Mouse (Mus musculus): ENCODE data around the gene Nynrin. TPM values are rescaled to one million over a fixed set of nuclear protein-coding genes. Genes with fewer than 3 reads are reported as not detected.

The Nynrin gene
- polyA plus RNA-seq, 1 experiment: 36.6 TPM

DNA sequence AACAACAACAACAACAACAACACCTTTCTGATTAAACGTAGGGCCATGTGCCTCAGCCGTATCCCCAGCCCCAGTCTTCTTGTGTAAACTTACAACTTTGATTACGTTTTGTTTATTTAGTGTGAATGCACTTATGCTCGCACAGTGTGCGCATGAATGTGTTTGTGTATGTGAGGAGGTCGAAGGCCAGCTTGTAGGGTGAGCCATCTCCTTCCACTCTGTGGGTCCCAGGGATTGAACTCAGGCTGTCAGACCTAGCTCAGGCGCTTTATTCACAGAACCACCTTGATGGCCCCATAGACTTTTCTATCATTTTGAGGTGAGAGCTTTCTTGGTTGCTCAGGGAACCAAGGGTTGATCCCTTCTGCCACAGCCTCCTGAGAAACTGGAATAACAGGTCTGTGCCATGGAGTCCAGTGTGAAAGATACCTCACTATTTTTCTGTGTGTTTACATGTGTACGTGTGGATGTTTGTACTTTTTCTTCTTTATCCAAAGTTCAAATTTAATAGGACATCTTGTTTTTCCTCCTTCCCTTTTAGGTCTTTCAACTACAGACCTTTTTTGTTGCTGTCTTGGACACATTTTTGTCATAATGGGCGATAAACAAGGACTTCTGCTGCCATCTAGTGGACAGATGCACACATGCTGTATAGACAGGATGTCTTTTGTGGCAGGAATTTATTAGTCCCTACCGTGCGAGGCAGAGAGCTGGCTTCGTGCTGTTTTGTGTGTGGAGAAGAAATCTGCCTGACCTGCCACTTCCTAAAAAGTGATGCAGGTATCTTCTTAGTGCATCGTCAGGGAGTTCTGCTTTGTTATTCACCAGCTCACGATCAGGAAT, 64.7 kb downstream of the Nynrin start:
- no peak overlapping the region for H3K27ac ChIP-seq (ENCODE audit: insufficient read depth, low read length)
- 0 out of 2 replicates have a peak, but pooled peaks have one; percentile 5 for TF ChIP-seq CTCF (IDR thresholded peaks at IDR 0.05; ENCODE audit: borderline replicate concordance, insufficient read depth, low read length)
- no peak for TF ChIP-seq POLR2A (IDR thresholded peaks at IDR 0.05; ENCODE audit: low read depth, low read length)
- H3K4me3 ChIP-seq (ENCODE audit: insufficient read depth, low read length): no peak overlapping the region
- peaks cover 2% of the 10 kb centered on the region; the same call in 1 of the 2 replicates for H3K4me1 ChIP-seq (ENCODE audit: control insufficient read depth, insufficient read depth, low read length)

DNA sequence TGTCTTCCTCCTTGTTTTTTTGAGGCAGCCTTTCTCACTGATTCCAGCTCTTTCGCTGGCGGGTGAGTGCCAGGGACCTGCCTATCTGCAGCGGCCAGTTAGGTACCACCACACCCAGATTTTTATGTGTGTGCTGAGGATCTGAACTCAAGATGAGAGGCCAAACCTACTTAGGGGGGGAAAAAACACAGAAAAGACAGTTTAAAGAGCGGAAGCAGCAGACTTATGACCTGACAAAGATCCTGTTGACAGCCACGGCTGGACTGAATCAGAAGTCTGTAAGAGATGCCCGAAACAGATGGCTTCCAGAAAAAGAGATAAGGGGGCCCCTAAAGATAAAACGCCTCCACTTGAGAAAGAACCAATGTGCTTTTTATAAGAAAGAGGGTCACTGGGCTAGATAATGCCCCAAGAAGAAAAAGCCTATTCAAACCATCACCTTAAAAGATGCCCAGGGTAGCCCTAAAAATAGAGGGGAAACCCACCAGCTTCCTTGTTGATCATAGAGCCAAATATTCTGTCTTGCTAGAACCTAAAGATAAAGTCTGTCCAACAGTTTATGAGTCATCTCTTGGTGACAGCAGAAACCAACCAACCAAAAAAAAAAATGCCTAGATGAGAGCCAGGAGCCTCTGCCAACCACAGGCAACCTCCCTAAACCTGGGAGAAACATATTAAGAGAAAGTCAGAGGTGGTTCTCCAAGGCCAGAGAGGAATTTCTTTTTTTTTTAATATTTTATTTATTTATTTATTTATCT, 68.8 kb downstream of the Nynrin start:
- H3K27ac ChIP-seq (ENCODE audit: insufficient read depth, low read length): no peak overlapping the region
- H3K4me3 ChIP-seq (ENCODE audit: insufficient read depth, low read length): no peak overlapping the region
- H3K4me1 ChIP-seq (ENCODE audit: control insufficient read depth, insufficient read depth, low read length): peaks cover 2% of the 10 kb centered on the region; the same call in 1 of the 2 replicates
- TF ChIP-seq POLR2A (IDR thresholded peaks at IDR 0.05; ENCODE audit: low read depth, low read length) (no peak), CTCF (IDR thresholded peaks at IDR 0.05; ENCODE audit: borderline replicate concordance, insufficient read depth, low read length) (no peak)

Other genes with a start within 250 kb of the Nynrin start
- gene Rec8, start 236.0 kb upstream of the Nynrin start, polyA plus RNA-seq (2011; ENCODE audit: insufficient read length, low read depth, missing spikeins): 0.65 TPM in 1 of 2 replicates, not detected in the other
- gene Ipo4, start 218.1 kb upstream of the Nynrin start, polyA plus RNA-seq (2011; ENCODE audit: insufficient read length, low read depth, missing spikeins): 131 and 143 TPM in 2 replicates
- 13.1 and 22.2 TPM in 2 replicates for gene Gm49378, start 216.1 kb upstream of the Nynrin start, polyA plus RNA-seq (2011; ENCODE audit: insufficient read length, low read depth, missing spikeins)
- gene Tm9sf1, start 210.2 kb upstream of the Nynrin start, polyA plus RNA-seq (2011; ENCODE audit: insufficient read length, low read depth, missing spikeins): 77.1 and 90.9 TPM in 2 replicates
- 0.73 and 0.81 TPM in 2 replicates for gene Tssk4, start 203.8 kb upstream of the Nynrin start, polyA plus RNA-seq (2011; ENCODE audit: insufficient read length, low read depth, missing spikeins)
- 28.9 and 30.0 TPM in 2 replicates for gene Mdp1, start 193.5 kb upstream of the Nynrin start, polyA plus RNA-seq (2011; ENCODE audit: insufficient read length, low read depth, missing spikeins)
- 33.6 and 34.1 TPM in 2 replicates for gene Gmpr2, start 182.1 kb upstream of the Nynrin start, polyA plus RNA-seq (2011; ENCODE audit: insufficient read length, low read depth, missing spikeins)
- 287 and 295 TPM in 2 replicates for gene Nedd8, start 181.9 kb upstream of the Nynrin start, polyA plus RNA-seq (2011; ENCODE audit: insufficient read length, low read depth, missing spikeins)
- gene Tinf2, start 172.2 kb upstream of the Nynrin start, polyA plus RNA-seq (2011; ENCODE audit: insufficient read length, low read depth, missing spikeins): 19.7 and 20.8 TPM in 2 replicates
- 0.25 and 0.32 TPM in 2 replicates for gene Tgm1, start 140.1 kb upstream of the Nynrin start, polyA plus RNA-seq (2011; ENCODE audit: insufficient read length, low read depth, missing spikeins)
- gene Rabggta, start 131.7 kb upstream of the Nynrin start, polyA plus RNA-seq (2011; ENCODE audit: insufficient read length, low read depth, missing spikeins): 11.5 and 16.3 TPM in 2 replicates
- gene Dhrs1, start 108.3 kb upstream of the Nynrin start, polyA plus RNA-seq (2011; ENCODE audit: insufficient read length, low read depth, missing spikeins): 55.1 and 61.6 TPM in 2 replicates
- gene Nop9, start 108.3 kb upstream of the Nynrin start, polyA plus RNA-seq (2011; ENCODE audit: insufficient read length, low read depth, missing spikeins): 36.4 and 37.5 TPM in 2 replicates
- gene Cideb, start 95.6 kb upstream of the Nynrin start, polyA plus RNA-seq (2011; ENCODE audit: insufficient read length, low read depth, missing spikeins): 0.95 TPM in 1 of 2 replicates, not detected in the other
- 2.0 TPM in 2 replicates for gene Ltb4r2, start 92.6 kb upstream of the Nynrin start, polyA plus RNA-seq (2011; ENCODE audit: insufficient read length, low read depth, missing spikeins)
- 0.82 and 1.0 TPM in 2 replicates for gene Ltb4r1, start 88.0 kb upstream of the Nynrin start, polyA plus RNA-seq (2011; ENCODE audit: insufficient read length, low read depth, missing spikeins)
- 8.7 and 18.0 TPM in 2 replicates for gene Adcy4, start 69.9 kb upstream of the Nynrin start, polyA plus RNA-seq (2011; ENCODE audit: insufficient read length, low read depth, missing spikeins)
- 109 and 141 TPM in 2 replicates for gene Ripk3, start 65.1 kb upstream of the Nynrin start, polyA plus RNA-seq (2011; ENCODE audit: insufficient read length, low read depth, missing spikeins)
- 88.8 and 98.2 TPM in 2 replicates for gene Nfatc4, start 30.9 kb upstream of the Nynrin start, polyA plus RNA-seq (2011; ENCODE audit: insufficient read length, low read depth, missing spikeins)
- 0.23 and 0.35 TPM in 2 replicates for gene Cbln3, start 30.4 kb downstream of the Nynrin start, polyA plus RNA-seq (2011; ENCODE audit: insufficient read length, low read depth, missing spikeins)
- 15.4 and 17.5 TPM in 2 replicates for gene Khnyn, start 30.9 kb downstream of the Nynrin start, polyA plus RNA-seq (2011; ENCODE audit: insufficient read length, low read depth, missing spikeins)
- 19.6 and 25.0 TPM in 2 replicates for gene Sdr39u1, start 46.3 kb downstream of the Nynrin start, polyA plus RNA-seq (2011; ENCODE audit: insufficient read length, low read depth, missing spikeins)
- not detected in 2 replicates for gene Cma1, start 90.7 kb downstream of the Nynrin start, polyA plus RNA-seq (2011; ENCODE audit: insufficient read length, low read depth, missing spikeins)
- gene Cma2, start 97.0 kb downstream of the Nynrin start, polyA plus RNA-seq (2011; ENCODE audit: insufficient read length, low read depth, missing spikeins): 4.3 TPM in 1 of 2 replicates, not detected in the other
- 1.2 TPM in 1 of 2 replicates, not detected in the other for gene Mcpt1, start 164.0 kb downstream of the Nynrin start, polyA plus RNA-seq (2011; ENCODE audit: insufficient read length, low read depth, missing spikeins)
- gene Mcpt9, start 176.5 kb downstream of the Nynrin start, polyA plus RNA-seq (2011; ENCODE audit: insufficient read length, low read depth, missing spikeins): not detected in 2 replicates
- not detected in 2 replicates for gene Mcpt2, start 188.0 kb downstream of the Nynrin start, polyA plus RNA-seq (2011; ENCODE audit: insufficient read length, low read depth, missing spikeins)
- gene Mcpt4, start 208.3 kb downstream of the Nynrin start, polyA plus RNA-seq (2011; ENCODE audit: insufficient read length, low read depth, missing spikeins): not detected in 2 replicates
- gene Mcpt8, start 231.3 kb downstream of the Nynrin start, polyA plus RNA-seq (2011; ENCODE audit: insufficient read length, low read depth, missing spikeins): 16.6 and 74.8 TPM in 2 replicates
- not detected in 2 replicates for gene Ctsg, start 248.6 kb downstream of the Nynrin start, polyA plus RNA-seq (2011; ENCODE audit: insufficient read length, low read depth, missing spikeins)

Data from embryonic fibroblast, embryonic 13.5 days (primary cell).